Mouse (Mus musculus): ENCODE measurements around the gene Med29.

- TF ChIP-seq POLR2A (IDR thresholded peaks at IDR 0.05; ENCODE audit: borderline replicate concordance, extremely low read depth, insufficient read depth, insufficient read length, poor library complexity, severe bottlenecking) (no peak), CTCF (IDR thresholded peaks at IDR 0.05; ENCODE audit: borderline replicate concordance, extremely low read depth, insufficient read depth, insufficient read length) (no peak)
Measured at GRCm38 (mm10) chr7:28419416-28419815, 26.9 kb upstream of the Med29 start.

Data from brain, embryonic 14.5 days (tissue).